Mouse (Mus musculus): ENCODE results near the gene Slc13a4.

Gene Slc13a4

DNA sequence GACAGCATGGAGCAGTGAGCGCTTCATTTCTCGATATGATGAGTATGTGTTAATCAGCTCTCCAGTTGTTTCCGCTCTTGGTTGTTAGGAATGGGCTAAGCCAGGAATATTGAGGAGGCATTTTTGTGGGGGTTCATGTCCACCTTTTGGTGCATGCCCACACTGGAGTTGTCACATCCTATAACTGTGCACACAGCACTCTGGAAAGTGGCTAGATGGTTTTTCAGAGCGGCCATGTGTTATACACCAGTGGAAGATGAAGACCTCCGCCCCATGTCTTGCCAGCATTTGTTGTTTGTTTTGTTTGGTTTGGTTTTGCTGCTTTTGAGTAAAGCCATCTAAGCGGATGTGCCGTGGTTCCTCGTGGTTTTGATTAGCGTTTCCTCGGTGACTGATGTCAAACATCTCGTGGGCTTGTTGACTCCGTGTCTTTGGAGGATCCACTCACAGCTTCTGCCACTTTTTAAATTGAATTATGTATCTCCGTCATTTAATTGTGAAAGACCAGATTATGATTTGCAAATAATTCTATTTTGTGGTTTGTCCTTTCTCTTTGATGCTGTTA, 50.2 kb downstream of the Slc13a4 start:
- no peak for DNase-seq (ENCODE audit: low spot score in 2 of 2)

DNA sequence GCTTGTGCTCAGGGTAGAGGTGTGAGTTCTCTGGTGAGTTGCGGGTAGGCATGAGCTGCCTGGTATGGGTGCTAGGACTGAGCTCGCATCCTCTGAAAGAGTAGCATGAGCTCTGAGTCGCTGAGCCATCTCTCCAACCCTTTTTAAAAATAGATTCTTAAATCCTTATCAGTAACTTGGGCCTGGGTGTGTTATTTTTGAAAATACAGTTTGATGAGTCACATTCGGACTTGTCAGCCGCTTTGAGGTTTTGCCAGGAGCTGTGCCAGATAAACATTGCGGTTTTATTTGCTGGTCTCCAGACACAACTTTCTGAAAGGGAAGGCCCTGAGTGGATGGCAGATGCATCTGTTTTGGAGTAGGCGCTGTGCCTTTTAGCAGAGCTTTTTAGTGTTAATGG, 51.2 kb downstream of the Slc13a4 start:
- no peak for DNase-seq (ENCODE audit: low spot score in 2 of 2)

DNA sequence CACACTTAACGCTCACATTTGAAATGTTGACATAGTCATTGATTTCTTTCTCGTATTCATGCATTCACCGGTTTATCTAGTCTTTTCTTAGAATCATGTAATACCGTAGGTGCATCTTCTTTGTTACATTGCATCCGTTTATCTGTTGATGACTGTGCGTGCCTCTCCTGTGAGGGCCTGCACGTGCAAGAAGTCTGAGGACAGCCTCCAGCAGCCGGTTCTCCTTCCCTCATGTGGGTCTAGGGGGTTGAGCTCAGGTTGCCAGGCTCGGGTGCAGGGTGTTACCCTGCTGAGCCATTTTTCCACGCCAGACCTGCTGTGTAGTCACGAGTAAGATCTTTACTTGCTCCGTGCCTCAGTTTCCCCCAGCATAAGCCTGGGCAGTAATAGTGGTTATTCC, 52.9 kb downstream of the Slc13a4 start:
- DNase-seq (ENCODE audit: low spot score in 2 of 2) = no peak

DNA sequence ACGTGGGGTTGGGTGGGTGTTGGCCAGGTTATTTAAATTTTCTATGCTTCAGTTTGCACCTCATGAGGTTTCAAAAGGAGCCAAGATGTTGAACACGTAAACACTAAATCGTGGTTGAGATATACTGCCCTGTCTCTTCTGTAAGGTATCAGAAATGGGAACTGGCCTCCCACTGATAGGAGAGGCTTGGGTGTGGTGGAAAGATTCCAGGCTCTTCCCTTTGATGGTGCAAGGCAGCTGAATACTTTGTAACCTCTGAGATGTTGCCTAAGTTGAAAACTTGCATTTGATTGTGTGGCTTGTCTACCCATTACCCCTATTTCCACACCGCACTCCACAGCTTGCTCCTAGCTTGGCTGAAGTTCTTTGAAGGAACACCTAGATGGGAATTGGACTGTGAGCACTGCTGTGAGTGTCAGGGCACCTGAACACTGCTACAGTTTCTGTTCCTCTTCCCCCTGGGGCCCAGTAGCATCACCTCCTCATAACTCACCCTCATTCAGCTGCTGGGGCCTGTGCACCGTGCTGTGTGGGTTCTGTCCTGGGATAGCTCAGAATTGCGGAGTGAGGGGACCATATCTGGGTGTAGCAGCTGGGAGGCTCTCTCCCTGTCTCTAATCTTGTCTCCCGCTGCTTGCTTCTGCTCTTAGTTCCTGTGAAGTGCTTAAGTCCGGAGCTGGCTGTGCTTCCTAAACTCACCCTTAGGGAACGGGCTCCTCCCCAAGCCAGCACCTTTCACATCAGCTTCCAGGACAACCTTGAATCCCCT, 53.6 kb downstream of the Slc13a4 start:
- DNase-seq (ENCODE audit: low spot score in 2 of 2) = no peak

GRCm38 (mm10) chr6:35253474-35253873, 54.5 kb downstream of the Slc13a4 start:
- no peak for DNase-seq (ENCODE audit: low spot score in 2 of 2)

- DNase-seq (ENCODE audit: low spot score in 2 of 2) = peak; percentile 62 to 78
Observed at GRCm38 (mm10) chr6:35252477-35253346, 55.2 kb downstream of the Slc13a4 start.

DNA sequence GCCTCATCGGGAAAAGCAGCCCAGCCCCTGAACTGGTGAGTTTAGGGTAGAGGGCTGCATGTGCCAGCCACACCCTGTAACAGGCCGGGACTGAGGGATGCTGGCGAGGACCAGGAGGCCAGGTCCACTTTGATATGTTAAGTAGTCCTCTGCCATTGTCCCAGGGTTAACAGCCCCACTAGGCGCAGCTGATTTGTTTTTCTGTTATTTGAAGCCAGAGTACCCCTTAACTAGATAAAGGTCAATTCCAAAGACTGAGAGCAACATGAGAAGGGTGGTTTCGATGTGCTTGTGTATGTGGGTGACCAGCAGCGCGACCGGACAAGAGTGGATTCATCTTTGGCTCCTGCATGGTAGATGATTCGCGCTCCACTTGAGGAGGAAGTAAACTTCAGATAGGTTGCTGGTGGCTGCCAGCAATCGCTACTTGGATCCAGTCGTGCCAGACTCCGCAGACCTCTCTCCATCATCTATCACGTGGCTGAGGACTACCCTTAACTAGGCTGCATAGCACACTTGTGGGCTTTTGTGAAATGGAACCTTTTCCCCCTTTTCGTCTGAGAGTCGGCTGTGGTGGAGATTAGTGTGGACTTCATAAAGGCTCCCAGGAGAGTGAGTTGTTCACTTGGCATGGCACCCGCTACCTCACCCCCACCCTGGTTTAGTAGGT, 56.0 kb downstream of the Slc13a4 start:
- DNase-seq (ENCODE audit: low spot score in 2 of 2) = no peak

- DNase-seq (ENCODE audit: low spot score in 2 of 2) = no peak
Observed at GRCm38 (mm10) chr6:35245086-35245485, 62.8 kb downstream of the Slc13a4 start.

GRCm38 (mm10) chr6:35243989-35244388, 63.9 kb downstream of the Slc13a4 start:
- DNase-seq (ENCODE audit: low spot score in 2 of 2) = no peak

DNA sequence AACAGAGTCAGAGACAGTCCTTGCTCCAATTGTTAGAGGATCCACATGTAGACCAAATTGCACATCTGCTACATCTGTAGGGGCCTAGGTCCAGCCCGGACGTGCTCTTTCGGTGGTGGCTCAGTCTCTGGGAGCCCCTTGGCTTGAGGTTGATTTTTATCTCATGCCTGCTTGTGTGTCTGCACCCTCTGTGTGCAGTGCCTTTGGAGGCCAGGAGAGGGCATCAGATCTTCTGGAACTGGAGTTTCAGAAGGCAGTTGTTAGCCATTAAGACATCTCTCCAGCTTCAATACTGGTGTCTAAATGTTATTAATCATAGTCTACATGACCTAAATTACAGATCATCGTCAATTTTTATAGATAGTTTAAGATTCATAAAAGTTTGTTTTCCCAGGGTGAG, 64.7 kb downstream of the Slc13a4 start:
- no peak for DNase-seq (ENCODE audit: low spot score in 2 of 2)

- no peak for DNase-seq (ENCODE audit: low spot score in 2 of 2)
Observed at GRCm38 (mm10) chr6:35236108-35236785, 71.7 kb downstream of the Slc13a4 start.

GRCm38 (mm10) chr6:35229415-35229814, 78.5 kb downstream of the Slc13a4 start:
- DNase-seq (ENCODE audit: low spot score in 2 of 2) = no peak

- DNase-seq (ENCODE audit: low spot score in 2 of 2) = no peak
Observed at GRCm38 (mm10) chr6:35225696-35226095, 82.2 kb downstream of the Slc13a4 start.
